Mouse (Mus musculus): Measurements from ENCODE around the gene Hsf2bp. TPM values are rescaled to one million over a fixed set of nuclear protein-coding genes. Genes with fewer than 3 reads are reported as not detected.

Hsf2bp gene
- total RNA-seq, 2 experiments from 2014 or later: not detected

DNA sequence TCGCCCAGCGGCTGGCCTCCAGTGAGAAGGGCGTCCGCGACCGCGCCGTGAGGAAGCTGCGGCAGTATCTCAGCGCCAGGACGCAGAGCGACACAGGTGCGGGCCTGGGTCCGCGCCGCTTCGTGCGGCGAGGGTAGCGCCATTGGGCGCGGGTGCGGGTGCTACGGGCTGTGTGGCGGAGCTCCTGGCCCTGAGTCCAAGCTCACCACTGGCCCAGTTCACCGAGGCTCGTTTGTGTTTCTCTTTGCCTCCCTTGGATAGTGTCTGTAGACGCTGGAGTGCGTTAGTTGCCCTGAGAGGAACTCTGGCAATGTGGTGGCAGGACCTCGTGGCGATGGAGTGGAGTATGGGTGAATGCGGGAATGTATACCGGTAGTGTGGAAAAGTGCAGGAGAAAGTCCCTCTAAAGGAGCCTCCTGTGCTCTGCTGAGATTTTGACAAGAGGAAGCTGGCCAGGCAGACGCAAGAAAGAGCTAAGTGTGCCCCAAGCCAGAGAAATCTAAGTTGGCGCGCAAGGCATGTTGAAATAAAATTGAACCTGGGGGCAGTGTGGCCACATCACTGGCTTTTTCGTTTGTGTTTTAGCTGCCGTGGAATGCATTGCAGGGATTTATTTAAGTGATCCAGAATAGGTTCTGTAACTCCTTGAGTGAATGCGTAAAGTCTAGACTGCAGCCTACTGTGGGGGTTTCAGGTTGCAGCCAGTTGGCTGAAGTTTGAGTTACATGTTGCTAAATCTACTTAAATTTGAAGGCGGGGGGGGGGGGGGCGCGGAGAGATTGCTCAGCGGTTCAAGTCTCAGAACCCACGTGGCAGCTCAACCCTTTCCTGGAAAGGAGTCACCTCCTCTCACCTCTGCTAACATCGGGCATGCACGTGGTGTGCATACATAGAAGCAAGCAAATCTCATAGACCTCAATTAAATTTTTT lies 625 bp upstream of the Hsf2bp start:
- 0 out of 2 replicates have a peak, but pooled peaks have one; percentile 2 for ATAC-seq (replicated peaks; ENCODE audit: poor library complexity)

DNA sequence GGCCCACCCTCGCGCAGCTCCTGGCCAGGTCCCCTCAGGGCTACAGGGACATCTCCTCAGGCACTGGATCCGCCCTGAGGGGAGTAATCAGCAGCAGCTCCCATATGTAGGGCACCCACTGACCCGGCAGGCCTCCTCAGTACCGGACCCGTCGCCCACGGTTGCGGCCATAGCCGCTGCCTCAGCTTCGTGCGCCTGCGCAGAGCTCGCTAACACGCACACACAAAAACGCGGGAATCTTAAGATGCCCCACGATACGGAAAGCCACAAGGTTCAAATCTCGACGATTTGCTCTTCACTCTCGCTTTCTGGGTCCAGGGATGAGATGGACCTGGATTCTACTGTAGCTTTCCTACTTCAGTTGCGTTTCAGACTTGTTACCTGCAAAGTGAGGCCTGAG lies 1.8 kb downstream of the Hsf2bp start:
- no peak for ATAC-seq (replicated peaks; ENCODE audit: poor library complexity)

DNA sequence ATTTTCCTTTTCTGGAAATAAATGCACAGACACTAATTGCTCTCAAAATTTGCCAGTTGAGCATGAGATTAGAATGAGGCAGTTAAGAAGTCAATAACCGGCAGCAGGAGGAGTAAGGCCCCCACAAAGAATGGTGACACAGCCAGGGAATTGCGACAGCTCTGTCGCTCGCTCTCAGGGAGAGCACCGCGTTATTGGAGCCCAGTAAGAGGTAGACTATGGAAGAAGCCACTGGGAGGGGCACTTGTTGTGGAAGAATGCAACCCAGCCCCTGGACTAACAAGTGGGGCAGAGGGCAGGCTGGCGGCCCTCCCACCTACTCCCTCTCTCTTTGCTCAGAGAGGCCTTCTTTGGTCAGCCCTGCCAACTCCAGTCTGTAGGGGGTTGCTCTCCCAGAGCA lies 4.5 kb downstream of the Hsf2bp start:
- no peak; the same call in 1 of the 2 replicates for ATAC-seq (replicated peaks; ENCODE audit: poor library complexity)

DNA sequence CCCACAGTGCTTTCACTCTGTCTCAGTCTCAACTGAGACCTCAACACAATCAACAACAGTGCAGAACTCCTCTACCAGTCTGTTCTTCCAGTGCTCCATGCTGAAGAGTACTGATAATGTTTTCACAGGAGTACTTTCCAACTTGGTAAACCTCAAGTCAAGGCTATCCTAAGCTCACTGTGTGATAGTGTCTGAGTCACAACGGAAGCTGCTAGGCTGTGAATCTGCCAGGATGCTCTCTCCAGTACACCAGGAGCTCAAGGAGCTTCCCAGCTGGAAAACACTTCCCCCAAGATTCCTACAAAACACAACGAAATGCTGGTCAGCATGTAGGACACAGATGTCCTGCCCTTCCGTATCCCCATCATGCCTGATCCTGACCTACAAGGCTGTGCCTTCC lies 7.8 kb downstream of the Hsf2bp start:
- no peak for ATAC-seq (replicated peaks; ENCODE audit: poor library complexity)

DNA sequence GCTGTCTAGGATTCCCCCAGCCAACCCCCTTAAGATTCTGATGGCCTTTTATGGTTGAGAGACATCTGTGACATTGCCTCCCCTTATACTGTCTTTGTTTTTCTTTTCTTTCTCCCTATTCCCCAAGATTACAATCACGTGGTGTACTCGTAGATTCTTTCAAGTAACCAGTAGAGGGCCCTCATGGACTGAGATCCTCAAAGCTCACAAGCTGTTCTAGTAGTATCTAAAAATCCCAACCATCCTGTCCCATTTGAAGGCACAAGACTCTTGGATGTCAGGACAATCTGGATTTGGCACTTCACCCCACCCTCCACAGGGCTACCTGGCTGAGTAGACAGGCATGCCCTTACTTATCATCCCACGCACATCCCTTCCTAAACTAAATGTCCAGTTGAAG lies 8.5 kb downstream of the Hsf2bp start:
- peak; percentile 71 for ATAC-seq (replicated peaks; ENCODE audit: poor library complexity)

DNA sequence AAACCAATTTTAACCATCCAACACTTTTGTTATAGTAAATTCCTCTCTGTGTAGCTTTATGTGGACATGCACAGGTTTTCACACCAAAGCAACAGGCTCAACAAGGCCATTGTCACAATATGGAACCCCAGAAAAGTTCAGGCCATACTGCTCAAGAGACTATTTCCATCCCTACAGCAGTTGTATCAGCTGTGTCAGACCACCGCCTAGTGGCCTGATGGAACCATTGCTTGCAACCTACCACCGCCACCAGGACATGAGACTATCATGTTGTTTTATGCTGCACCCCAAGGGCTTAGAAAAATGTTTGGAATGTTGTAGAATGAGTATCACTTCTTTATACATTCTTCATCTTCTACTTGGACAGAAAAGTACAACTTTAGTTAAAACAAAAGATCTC lies 10.8 kb downstream of the Hsf2bp start:
- ATAC-seq (replicated peaks; ENCODE audit: poor library complexity): peak; percentile 85

DNA sequence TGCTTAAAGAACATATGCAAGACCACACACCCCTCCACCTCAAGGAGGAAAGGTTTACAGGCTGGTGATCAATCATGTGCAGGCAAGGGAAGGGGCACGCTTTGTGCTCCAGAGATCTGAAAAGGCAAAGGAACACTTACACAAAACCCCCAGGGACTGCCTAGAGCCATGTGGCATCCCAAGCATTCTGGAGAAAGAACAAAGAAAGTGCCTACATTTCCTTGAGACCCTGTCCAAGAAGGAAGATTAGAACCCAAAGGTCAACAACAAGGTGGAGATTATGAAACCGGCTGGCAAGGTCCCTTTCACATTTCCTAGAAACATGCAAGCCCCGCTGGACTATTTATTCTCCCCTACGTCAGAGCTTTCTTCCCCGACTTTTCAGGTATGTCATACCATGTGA lies 11.5 kb downstream of the Hsf2bp start:
- ATAC-seq (replicated peaks; ENCODE audit: poor library complexity): no peak

DNA sequence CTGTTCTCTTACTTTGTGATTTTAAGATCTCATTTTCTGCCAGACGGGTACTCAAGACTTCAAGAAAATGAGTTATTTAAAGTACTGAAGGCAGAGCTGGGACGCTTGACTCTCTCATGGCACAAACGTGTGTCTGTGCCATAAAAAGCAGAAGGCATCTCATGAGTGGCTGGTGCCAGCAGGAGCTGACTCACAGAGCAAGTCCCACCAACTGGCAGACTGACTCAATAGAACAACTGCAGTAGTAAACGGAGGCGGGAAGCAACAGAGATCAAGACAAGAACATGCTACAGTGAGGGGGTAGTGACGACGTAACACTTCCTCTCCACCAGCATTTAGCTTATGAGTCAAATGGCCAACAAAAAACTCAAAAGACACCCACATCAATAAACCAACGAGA lies 13.1 kb downstream of the Hsf2bp start:
- ATAC-seq (replicated peaks; ENCODE audit: poor library complexity): no peak

DNA sequence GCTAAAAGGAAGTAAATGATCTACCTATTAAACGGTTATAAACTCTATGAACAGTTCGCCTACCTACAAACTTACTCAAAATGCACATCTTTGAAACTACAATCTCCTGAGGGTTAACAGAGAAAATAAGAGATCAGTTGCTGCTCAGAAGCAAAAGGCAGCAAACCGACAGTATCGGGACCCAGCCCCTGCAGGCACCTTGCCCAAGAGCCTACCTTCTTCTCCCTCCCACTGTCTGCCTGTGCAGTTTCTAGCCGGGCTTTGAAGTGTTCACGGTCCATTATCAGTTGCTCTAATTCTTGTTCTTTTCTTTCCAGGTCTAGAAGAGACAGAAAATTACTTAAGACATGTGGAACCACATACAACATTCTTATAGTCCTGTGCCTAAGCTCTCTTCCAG lies 13.6 kb downstream of the Hsf2bp start:
- ATAC-seq (replicated peaks; ENCODE audit: poor library complexity): no peak

DNA sequence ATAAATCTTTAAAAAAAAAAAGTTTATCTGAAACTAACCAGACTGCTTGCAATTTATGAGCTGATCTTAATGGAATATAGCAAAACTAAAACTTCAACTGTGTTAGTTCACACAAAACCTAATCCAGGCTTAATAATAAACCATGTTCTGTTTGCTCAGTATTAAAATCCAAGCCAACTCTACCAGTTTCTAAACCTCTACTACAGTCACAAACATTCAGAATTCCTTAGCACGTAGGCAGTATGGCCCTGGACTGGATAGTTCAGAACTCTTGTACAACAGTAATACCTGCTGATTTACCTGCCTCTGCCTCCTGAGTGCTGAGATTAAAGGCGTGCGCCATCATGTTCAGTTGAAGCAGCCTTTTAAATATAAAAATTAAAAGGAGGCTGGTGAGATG lies 14.2 kb downstream of the Hsf2bp start:
- no peak for ATAC-seq (replicated peaks; ENCODE audit: poor library complexity)

DNA sequence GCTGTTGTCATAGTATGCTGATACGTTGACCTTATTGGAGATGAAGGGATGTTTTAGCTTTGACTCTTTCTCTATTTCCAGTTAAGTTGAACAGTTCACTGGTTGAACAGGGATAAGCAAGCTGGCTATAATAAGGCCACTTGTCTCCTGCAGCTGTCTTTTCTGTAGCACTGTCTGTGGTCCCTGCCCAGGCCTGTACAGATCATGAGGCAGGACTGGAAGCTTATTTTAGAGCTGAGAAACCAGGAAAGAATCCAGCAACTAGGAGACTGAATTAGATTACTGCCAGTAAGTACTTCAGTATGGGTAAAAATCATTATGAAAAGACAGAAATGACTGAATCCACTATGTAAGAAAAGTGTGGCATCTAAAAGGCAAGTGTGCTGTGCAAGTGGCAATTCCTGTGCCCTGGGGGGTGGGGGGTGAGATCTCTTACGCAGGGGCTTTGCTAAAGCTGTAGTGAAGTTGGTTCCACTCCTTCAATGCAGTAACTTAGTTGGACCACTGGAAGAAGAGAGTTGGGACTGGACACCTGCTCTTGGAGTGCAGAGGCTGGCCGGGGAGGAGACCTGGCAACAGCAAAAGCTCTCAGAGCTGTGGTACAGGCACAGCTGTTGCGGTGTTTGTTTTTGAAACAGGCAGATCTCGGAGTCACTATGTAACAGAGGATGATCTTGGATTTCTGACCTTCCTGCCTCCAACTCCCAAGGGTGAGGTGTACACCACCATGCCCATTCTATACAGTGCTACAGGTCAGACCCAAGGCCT lies 17.8 kb downstream of the Hsf2bp start:
- ATAC-seq (replicated peaks; ENCODE audit: poor library complexity): no peak

DNA sequence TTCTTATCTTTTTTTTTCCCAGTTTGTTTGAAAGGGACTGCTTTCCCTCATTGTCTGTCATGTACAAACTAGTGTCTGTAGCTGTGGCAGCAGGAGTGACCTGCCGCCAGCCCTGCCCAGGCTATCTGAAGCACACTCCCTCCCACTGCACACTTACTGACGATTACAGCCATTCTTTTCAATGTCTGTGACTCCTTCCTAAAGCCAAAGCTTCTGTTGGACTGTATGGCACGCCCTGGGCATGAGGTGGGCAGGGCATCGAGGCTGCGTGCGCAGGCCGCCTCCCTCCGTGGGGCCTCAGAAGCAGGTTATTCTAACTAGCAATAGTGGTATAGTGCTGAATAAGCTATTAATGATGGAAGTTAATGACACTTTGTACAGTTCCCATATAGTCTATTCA lies 19.7 kb downstream of the Hsf2bp start:
- no peak for ATAC-seq (replicated peaks; ENCODE audit: poor library complexity)

DNA sequence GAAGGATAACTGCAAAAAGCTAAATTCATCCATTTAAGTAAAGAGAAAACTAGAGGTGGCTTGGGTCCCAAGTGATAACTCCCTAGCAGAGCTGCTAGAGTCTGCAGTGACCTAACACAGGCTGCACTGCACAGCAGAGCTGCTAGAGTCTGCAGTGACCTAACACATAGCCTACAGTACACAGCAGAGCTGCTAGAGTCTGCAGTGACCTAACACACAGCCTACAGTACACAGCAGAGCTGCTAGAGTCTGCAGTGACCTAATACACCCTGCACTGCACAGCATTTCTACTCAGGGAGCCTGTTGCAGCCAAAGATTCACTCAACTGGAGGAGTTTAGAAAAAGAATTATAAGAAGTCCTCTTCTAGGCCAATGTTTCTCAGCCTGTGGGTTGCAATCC lies 22.5 kb downstream of the Hsf2bp start:
- no peak for ATAC-seq (replicated peaks; ENCODE audit: poor library complexity)

DNA sequence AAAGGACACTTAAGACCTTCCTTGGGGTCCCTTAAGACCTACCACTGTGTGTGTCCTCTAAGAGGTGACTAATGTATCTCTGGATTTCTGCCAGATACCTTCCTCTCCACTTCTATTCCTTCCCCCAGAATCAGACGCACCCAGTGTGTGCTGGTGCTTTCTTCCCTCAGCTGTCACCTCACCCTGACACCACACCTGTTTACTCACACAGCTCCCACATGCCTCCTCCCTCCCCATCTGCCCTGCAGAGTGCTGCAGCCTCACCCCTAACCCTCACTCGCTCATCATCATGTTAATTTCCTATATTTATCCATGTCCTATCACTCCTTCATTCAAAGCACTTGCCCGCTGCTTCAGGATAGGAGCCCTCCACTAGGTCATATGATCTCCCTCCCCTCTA lies 23.9 kb downstream of the Hsf2bp start:
- ATAC-seq (replicated peaks; ENCODE audit: poor library complexity): no peak

DNA sequence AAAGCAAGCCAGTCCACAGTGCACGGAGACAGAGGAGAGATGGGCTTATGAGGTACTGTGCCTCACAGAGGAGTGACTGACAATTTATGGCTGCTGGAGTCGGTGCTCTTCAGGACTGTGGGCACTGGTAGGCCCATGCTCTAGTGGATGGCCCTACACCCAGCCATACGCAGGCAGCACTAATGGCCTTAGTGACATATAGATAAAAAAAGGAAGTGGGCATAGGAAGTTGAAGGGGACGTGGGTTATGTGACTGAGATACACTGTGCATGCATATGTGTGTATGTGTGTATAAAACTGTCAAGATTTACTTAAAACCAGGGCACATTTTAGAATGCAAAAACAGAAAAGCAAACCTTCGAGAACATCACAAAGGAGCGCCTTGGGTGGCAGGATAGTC lies 24.5 kb downstream of the Hsf2bp start:
- ATAC-seq (replicated peaks; ENCODE audit: poor library complexity): peak; percentile 61

DNA sequence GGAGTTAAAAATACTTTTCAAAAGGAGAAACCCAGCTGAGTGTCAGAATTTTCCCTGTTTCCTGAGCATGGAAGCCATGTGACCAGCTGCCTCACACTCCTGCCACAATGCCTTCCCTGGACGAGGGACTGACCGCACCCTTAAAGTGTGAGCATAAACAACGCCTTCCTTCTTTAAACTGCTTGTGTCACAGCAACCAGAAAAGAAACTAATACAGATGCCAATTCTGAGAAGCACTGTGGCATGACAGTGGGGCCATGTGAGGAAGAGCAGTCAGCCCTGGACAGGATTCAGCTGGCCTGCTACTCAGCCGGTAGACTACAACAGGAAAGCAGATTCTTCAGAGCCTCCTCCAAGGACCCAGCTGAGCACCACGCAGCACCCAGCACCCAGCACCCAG lies 29.3 kb downstream of the Hsf2bp start:
- no peak for ATAC-seq (replicated peaks; ENCODE audit: poor library complexity)

DNA sequence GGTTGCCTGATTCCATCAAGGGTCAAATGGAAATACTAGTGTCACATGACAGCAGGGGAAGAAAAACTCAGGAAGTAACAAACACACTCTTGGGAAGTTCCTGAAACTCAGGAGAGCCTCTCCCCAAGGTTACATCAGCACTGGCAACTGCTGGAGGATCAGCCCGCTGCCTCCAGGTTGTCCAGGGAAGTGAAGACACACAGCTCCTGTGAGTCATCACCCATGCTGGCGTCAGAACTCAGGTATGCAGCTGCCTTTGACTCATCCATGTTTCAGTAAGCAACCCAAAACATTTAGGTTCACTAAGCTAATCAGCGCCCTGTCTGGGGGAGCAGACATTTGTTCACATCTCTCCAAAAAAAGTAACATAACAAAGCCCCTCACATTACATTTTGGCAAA lies 32.9 kb downstream of the Hsf2bp start:
- no peak for ATAC-seq (replicated peaks; ENCODE audit: poor library complexity)

DNA sequence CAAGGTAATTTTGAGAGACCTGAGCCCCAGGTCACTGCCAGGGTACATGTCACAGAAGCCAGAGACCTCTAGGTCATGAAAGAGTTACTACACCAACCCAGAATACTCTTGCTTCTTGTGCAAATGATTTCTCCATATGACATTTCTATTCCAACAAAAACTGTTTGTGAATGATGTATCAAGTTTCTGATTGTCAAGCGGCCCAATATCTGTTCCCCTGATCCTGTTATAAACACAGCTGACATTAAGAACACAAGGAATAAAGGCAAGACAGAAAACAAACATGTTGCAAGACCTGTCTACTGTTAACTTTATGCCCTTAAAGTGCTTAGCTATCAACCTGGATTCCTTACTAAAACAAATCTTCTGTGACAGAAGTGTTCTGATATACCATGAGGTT lies 37.8 kb downstream of the Hsf2bp start:
- no peak for ATAC-seq (replicated peaks; ENCODE audit: poor library complexity)

DNA sequence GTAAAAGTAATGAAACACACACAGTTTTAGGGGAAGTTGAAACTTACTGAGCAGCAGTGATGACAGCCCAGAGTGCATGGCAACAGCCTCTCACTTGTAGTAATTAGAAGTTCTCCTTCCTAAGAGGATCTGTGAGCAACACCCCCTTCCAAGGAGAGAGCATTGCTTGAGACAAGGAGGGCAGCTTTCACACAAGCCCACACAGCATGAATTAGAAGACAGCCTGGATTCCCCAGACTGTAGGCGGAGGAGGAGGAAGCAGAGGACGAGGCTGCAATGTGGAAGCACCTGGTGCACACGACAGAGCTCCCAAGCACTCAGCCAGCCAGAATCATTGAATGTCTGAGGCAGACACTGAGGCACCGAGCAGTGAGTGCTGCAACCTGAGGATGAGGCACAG lies 39.8 kb downstream of the Hsf2bp start:
- no peak for ATAC-seq (replicated peaks; ENCODE audit: poor library complexity)

DNA sequence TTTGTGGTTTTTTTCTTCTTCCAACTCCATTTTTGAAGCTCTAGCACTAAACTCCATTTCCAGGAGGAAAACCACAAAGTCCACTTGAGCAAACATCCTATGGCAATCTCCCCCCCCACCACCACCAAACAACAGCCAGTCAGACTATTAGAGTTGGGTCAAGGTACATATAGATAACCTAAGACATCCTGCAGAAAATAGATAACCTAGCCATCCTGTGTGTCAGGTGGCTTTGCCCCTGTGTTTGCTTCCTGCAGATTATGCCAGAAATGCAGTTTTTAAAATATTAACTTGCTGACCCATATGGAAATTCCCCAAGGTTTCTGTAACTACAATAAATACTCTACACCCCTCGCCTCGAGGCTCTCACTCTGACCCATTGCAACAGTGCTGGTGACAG lies 40.4 kb downstream of the Hsf2bp start:
- 0 out of 2 replicates have a peak, but pooled peaks have one; percentile 23 for ATAC-seq (replicated peaks; ENCODE audit: poor library complexity)

DNA sequence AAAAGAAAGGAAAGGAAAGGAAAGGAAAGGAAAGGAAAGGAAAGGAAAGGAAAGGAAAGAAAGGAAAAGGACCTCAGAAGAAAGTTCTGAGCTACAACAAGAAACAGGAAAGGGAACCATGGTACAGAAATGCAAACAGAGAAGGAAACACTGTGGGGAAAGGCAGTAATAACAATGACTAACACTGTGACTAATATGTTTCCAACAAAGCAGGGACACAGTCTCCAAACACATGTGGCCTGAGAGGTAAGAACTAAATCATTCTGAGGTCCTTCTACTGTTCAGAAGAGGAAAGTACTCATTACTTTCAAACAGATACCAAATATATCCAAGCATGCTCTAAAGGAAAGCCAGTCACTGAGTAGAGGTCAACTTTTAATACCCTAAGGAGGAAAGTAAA lies 42.0 kb downstream of the Hsf2bp start:
- ATAC-seq (replicated peaks; ENCODE audit: poor library complexity): no peak

DNA sequence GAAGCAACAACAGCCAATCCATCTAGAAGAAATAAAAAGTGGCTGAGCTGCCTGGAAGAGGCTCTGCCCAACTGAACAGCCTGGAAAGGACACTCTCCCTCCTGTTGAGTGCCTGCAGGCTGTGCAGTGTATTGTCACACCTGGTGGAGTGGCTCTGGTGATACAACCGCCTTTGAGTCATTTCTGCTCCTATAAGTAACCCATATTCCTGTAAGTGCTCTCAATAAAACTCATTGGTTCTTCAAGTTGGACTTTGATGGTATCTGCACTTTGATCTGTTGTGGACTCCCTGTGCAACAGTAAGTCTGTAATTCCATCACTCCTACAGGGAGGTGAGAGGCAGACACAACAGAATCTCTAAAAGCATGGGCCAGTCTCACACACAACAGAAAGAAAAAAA lies 42.8 kb downstream of the Hsf2bp start:
- no peak for ATAC-seq (replicated peaks; ENCODE audit: poor library complexity)

All from megakaryocyte progenitor cell, adult 5-6 weeks (primary cell).